Mouse (Mus musculus) ES-Bruce4 (cell line): ENCODE results near the gene Per3. TPM values are rescaled to one million over a fixed set of nuclear protein-coding genes. Genes with fewer than 3 reads are reported as not detected.

Source experiments
- H3K27ac ChIP-seq: 2 replicates; pipeline ENCODE4 v1.5.1; 2012; ENCODE audit warnings: low read length, inconsistent platforms; ENCODE audit not compliant: insufficient read depth
- H3K27me3 ChIP-seq: 2 replicates; pipeline ENCODE4 v1.6.1; 2012; ENCODE audit warnings: mild to moderate bottlenecking, low read length, inconsistent platforms; ENCODE audit not compliant: control insufficient read depth, poor library complexity, insufficient read depth, severe bottlenecking
- H3K36me3 ChIP-seq: 2 replicates; pipeline ENCODE4 v1.6.1; 2012; ENCODE audit warnings: inconsistent platforms, mild to moderate bottlenecking, low read length, moderate library complexity; ENCODE audit not compliant: control insufficient read depth, poor library complexity, insufficient read depth, severe bottlenecking
- H3K4me1 ChIP-seq: one replicate; pipeline ENCODE4 v1.8.1; 2011; ENCODE audit warnings: low read length; ENCODE audit not compliant: control insufficient read depth, insufficient read depth
- H3K4me3 ChIP-seq: 2 replicates; pipeline ENCODE4 v1.5.1; 2011; ENCODE audit warnings: low read depth, mild to moderate bottlenecking, low read length
- H3K9ac ChIP-seq: 2 replicates; pipeline ENCODE4 v1.6.1; 2012; ENCODE audit warnings: low read depth, mild to moderate bottlenecking, inconsistent platforms; ENCODE audit not compliant: poor library complexity, severe bottlenecking
- H3K9me3 ChIP-seq: replicated peaks from 2 replicates; pipeline ENCODE4 v1.6.1; 2012; ENCODE audit warnings: mild to moderate bottlenecking, low read length, inconsistent platforms; ENCODE audit not compliant: control insufficient read depth, poor library complexity, insufficient read depth, severe bottlenecking
- CTCF ChIP-seq: IDR thresholded peaks from one replicate; pipeline ENCODE4 v1.8.1; 2011; ENCODE audit warnings: low read depth, low read length
- EP300 ChIP-seq: IDR thresholded peaks from 2 replicates; pipeline ENCODE4 v1.6.1; 2011; ENCODE audit warnings: low read depth, low read length; ENCODE audit not compliant: insufficient read depth
- POLR2A ChIP-seq: IDR thresholded peaks from one replicate; pipeline ENCODE4 v1.8.1; 2011; ENCODE audit warnings: low read length; ENCODE audit not compliant: insufficient read depth
- polyA plus RNA-seq: library from polyadenylated mRNA; stranded (reverse); fragments of >200 nt; gene quantifications from 2 replicates; pipeline ENCODE4 v1.2.4, GENCODE M21; 2011; ENCODE audit warnings: low read depth; ENCODE audit not compliant: missing spikeins, insufficient read depth, insufficient read length

The Per3 gene
- polyA plus RNA-seq, 1 experiment = 14.1 TPM

GRCm38 (mm10) chr4:150996797-150997196 is 47.7 kb downstream of the Per3 start, which contains the start of gene Uts2:
TSS of gene Uts2 (plus strand) at chr4:150997097.
- H3K9ac ChIP-seq = no peak within 1 kb of the TSS
- no peak within 1 kb of the TSS for H3K27ac ChIP-seq
- H3K4me3 ChIP-seq = no peak within 1 kb of the TSS
- no peaks in the 10 kb centered on the region for H3K27me3 ChIP-seq
- H3K9me3 ChIP-seq = no peaks in the 10 kb centered on the region
- no peaks in the 10 kb centered on the region for H3K36me3 ChIP-seq
- no peaks in the 10 kb centered on the region for H3K4me1 ChIP-seq
- no peak for TF ChIP-seq POLR2A
- no peak for TF ChIP-seq EP300
- no peak for TF ChIP-seq CTCF

GRCm38 (mm10) chr4:150990148-150990547 is 54.3 kb downstream of the Per3 start:
- Histone ChIP-seq H3K36me3 (no peaks in the 10 kb centered on the region), H3K4me1 (no peaks in the 10 kb centered on the region), H3K27ac (no peak overlapping the region), H3K4me3 (no peak overlapping the region), H3K9me3 (no peaks in the 10 kb centered on the region), H3K27me3 (no peaks in the 10 kb centered on the region), H3K9ac (no peak overlapping the region)
- TF ChIP-seq CTCF (peak; percentile 81), EP300 (no peak)

GRCm38 (mm10) chr4:150980153-150980552 is 64.3 kb downstream of the Per3 start:
- no peak overlapping the region for H3K27ac ChIP-seq
- H3K4me3 ChIP-seq = no peak overlapping the region
- no peaks in the 10 kb centered on the region for H3K27me3 ChIP-seq
- no peaks in the 10 kb centered on the region for H3K36me3 ChIP-seq
- TF ChIP-seq CTCF (no peak), EP300 (no peak), POLR2A (no peak)
- no peaks in the 10 kb centered on the region for H3K9me3 ChIP-seq
- H3K9ac ChIP-seq = no peak overlapping the region
- H3K4me1 ChIP-seq = no peaks in the 10 kb centered on the region

- Histone ChIP-seq H3K27ac (no peak overlapping the region), H3K9ac (no peak overlapping the region), H3K4me3 (no peak overlapping the region), H3K27me3 (no peaks in the 10 kb centered on the region), H3K4me1 (no peaks in the 10 kb centered on the region), H3K36me3 (no peaks in the 10 kb centered on the region), H3K9me3 (no peaks in the 10 kb centered on the region)
- TF ChIP-seq CTCF (no peak), EP300 (no peak), POLR2A (no peak)
Observed at GRCm38 (mm10) chr4:150979455-150979854, 65.0 kb downstream of the Per3 start.

- H3K4me3 ChIP-seq = no peak overlapping the region
- TF ChIP-seq POLR2A (no peak), CTCF (peak; percentile 47)
- H3K9me3 ChIP-seq = no peaks in the 10 kb centered on the region
- H3K9ac ChIP-seq = no peak overlapping the region
- no peaks in the 10 kb centered on the region for H3K27me3 ChIP-seq
- no peaks in the 10 kb centered on the region for H3K36me3 ChIP-seq
- no peak overlapping the region for H3K27ac ChIP-seq
- no peaks in the 10 kb centered on the region for H3K4me1 ChIP-seq
Observed at GRCm38 (mm10) chr4:150978156-150978910, 66.1 kb downstream of the Per3 start.

- Histone ChIP-seq H3K27me3 (no peaks in the 10 kb centered on the region), H3K4me3 (no peak overlapping the region), H3K9ac (no peak overlapping the region), H3K4me1 (no peaks in the 10 kb centered on the region), H3K9me3 (no peaks in the 10 kb centered on the region), H3K36me3 (no peaks in the 10 kb centered on the region), H3K27ac (no peak overlapping the region)
- no peak for TF ChIP-seq EP300
- no peak for TF ChIP-seq CTCF
- TF ChIP-seq POLR2A = no peak
Observed at GRCm38 (mm10) chr4:150975145-150975544, 69.3 kb downstream of the Per3 start.
